Mouse (Mus musculus) forebrain, embryonic 13.5 days (tissue): ENCODE measurements at regions not wholly inside any gene's neighbourhood (a gene's known extent, or its start where the extent isn't known, plus 50 kb on each side); places are given as distances from the start of the nearest gene placed in this dataset.
"Not testable (repeated sequence)": the region's sequence is repeated elsewhere in the genome, so short reads cannot be mapped to it uniquely, and the experiment has no call there.

Experiments
- ATAC-seq: fragments of 200-750 bp; cut with Nextera tagmentation; 2 replicates; pipeline ENCODE4 v1.8.0; 2017
- H3K27ac ChIP-seq: fragments of 300-500 bp; sonication (generic); 2 replicates; pipeline ENCODE4 v1.5.1; 2015; ENCODE audit warnings: inconsistent platforms, mild to moderate bottlenecking, moderate library complexity
- H3K27me3 ChIP-seq: fragments of 300-500 bp; sonication (generic); 2 replicates; pipeline ENCODE4 v1.6.1; 2015; ENCODE audit warnings: mild to moderate bottlenecking, inconsistent platforms
- H3K36me3 ChIP-seq: fragments of 300-500 bp; sonication (generic); 2 replicates; pipeline ENCODE4 v1.6.1; 2015; ENCODE audit warnings: mild to moderate bottlenecking, inconsistent platforms; ENCODE audit not compliant: poor library complexity, severe bottlenecking
- H3K4me1 ChIP-seq: fragments of 300-500 bp; sonication (generic); 2 replicates; pipeline ENCODE4 v1.6.1; 2015; ENCODE audit warnings: inconsistent platforms
- H3K4me2 ChIP-seq: fragments of 300-500 bp; sonication (generic); 2 replicates; pipeline ENCODE4 v1.6.1; 2015; ENCODE audit warnings: inconsistent platforms, mild to moderate bottlenecking, moderate library complexity
- H3K4me3 ChIP-seq: fragments of 300-500 bp; sonication (generic); 2 replicates; pipeline ENCODE4 v1.5.1; 2015; ENCODE audit warnings: mild to moderate bottlenecking, inconsistent platforms
- H3K9ac ChIP-seq: fragments of 300-500 bp; sonication (generic); 2 replicates; pipeline ENCODE4 v1.6.1; 2015; ENCODE audit warnings: mild to moderate bottlenecking, inconsistent platforms
- H3K9me3 ChIP-seq: fragments of 300-500 bp; sonication (generic); replicated peaks from 2 replicates; pipeline ENCODE4 v1.6.1; 2016; ENCODE audit warnings: inconsistent platforms
- WGBS: fragments of 180-500 bp; shearing (Covaris S2); methylation state at CpG from one replicate; pipeline ENCODE4 v1.1.7; 2015; 5-methylcytosine and 5-hydroxymethylcytosine counted together

GRCm38 (mm10) chr9:115434696-115435095 lies 124.5 kb upstream of the Stt3b start:
- no peak for ATAC-seq
- WGBS, result 22% methylated on average over 5 of the region's 5 CpGs
- 0 out of 2 replicates have a peak, but pooled peaks cover 12% of the 10 kb centered on the region for H3K9me3 ChIP-seq
- no peak overlapping the region for H3K4me3 ChIP-seq
- no peak overlapping the region for H3K4me2 ChIP-seq
- no peak overlapping the region for H3K9ac ChIP-seq
- no peaks in the 10 kb centered on the region for H3K27me3 ChIP-seq
- H3K27ac ChIP-seq, result no peak overlapping the region
- H3K36me3 ChIP-seq, result no peaks in the 10 kb centered on the region
- no peaks in the 10 kb centered on the region for H3K4me1 ChIP-seq

GRCm38 (mm10) chr9:115436301-115436700 lies 126.1 kb upstream of the Stt3b start:
- H3K9me3 ChIP-seq, result 0 out of 2 replicates have a peak, but pooled peaks cover 14% of the 10 kb centered on the region
- no peaks in the 10 kb centered on the region for H3K27me3 ChIP-seq
- WGBS, result 92% methylated on average over 3 of the region's 3 CpGs
- no peak overlapping the region for H3K4me3 ChIP-seq
- H3K4me1 ChIP-seq, result no peaks in the 10 kb centered on the region
- no peak for ATAC-seq
- no peak overlapping the region for H3K9ac ChIP-seq
- H3K36me3 ChIP-seq, result no peaks in the 10 kb centered on the region
- no peak overlapping the region for H3K27ac ChIP-seq
- H3K4me2 ChIP-seq, result no peak overlapping the region

GRCm38 (mm10) chr9:115438234-115438633 lies 128.0 kb upstream of the Stt3b start:
- not testable (repeated sequence) for H3K27me3 ChIP-seq, H3K4me1 ChIP-seq, H3K4me2 ChIP-seq, ATAC-seq, H3K27ac ChIP-seq, H3K9ac ChIP-seq, H3K36me3 ChIP-seq, H3K4me3 ChIP-seq
- H3K9me3 ChIP-seq, result 0 out of 2 replicates have a peak, but pooled peaks cover 14% of the 10 kb centered on the region
- 97% methylated on average over 22 of the region's 22 CpGs for WGBS

GRCm38 (mm10) chr9:115446681-115447080 lies 136.5 kb upstream of the Stt3b start:
- no peak overlapping the region for H3K4me2 ChIP-seq
- H3K27ac ChIP-seq, result no peak overlapping the region
- H3K36me3 ChIP-seq, result no peaks in the 10 kb centered on the region
- H3K27me3 ChIP-seq, result no peaks in the 10 kb centered on the region
- no peak overlapping the region for H3K9ac ChIP-seq
- ATAC-seq, result no peak
- WGBS, result 85% methylated on average over 11 of the region's 11 CpGs
- H3K4me3 ChIP-seq, result no peak overlapping the region
- H3K4me1 ChIP-seq, result no peaks in the 10 kb centered on the region
- 0 out of 2 replicates have a peak, but pooled peaks cover 3% of the 10 kb centered on the region for H3K9me3 ChIP-seq

- 78% methylated on average over 5 of the region's 5 CpGs for WGBS
- Histone ChIP-seq H3K27me3 (no peaks in the 10 kb centered on the region), H3K9ac (no peak overlapping the region), H3K9me3 (0 out of 2 replicates have a peak, but pooled peaks cover 3% of the 10 kb centered on the region), H3K27ac (no peak overlapping the region), H3K4me3 (no peak overlapping the region), H3K4me2 (no peak overlapping the region), H3K36me3 (no peaks in the 10 kb centered on the region), H3K4me1 (no peaks in the 10 kb centered on the region)
- no peak for ATAC-seq
These were observed 140.6 kb upstream of the Stt3b start for GRCm38 (mm10) chr9:115450741-115451320.

GRCm38 (mm10) chr9:115454771-115455170 lies 144.6 kb upstream of the Stt3b start:
- Histone ChIP-seq H3K36me3 (no peaks in the 10 kb centered on the region), H3K9me3 (no peaks in the 10 kb centered on the region), H3K9ac (no peak overlapping the region), H3K4me3 (no peak overlapping the region), H3K27ac (no peak overlapping the region), H3K27me3 (no peaks in the 10 kb centered on the region), H3K4me1 (no peaks in the 10 kb centered on the region), H3K4me2 (no peak overlapping the region)
- 81% methylated on average over 7 of the region's 7 CpGs for WGBS
- no peak for ATAC-seq

- Histone ChIP-seq H3K27ac (no peak overlapping the region), H3K4me3 (no peak overlapping the region), H3K27me3 (no peaks in the 10 kb centered on the region), H3K4me1 (no peaks in the 10 kb centered on the region), H3K9ac (no peak overlapping the region), H3K36me3 (no peaks in the 10 kb centered on the region), H3K4me2 (no peak overlapping the region), H3K9me3 (no peaks in the 10 kb centered on the region)
- no peak for ATAC-seq
- WGBS, result 21% methylated on average over 3 of the region's 3 CpGs
These were observed 145.9 kb upstream of the Stt3b start for GRCm38 (mm10) chr9:115456121-115456520.

GRCm38 (mm10) chr9:115456638-115457037 lies 146.4 kb upstream of the Stt3b start:
- H3K27ac ChIP-seq, result no peak overlapping the region
- ATAC-seq, result no peak
- H3K4me2 ChIP-seq, result no peak overlapping the region
- no peaks in the 10 kb centered on the region for H3K9me3 ChIP-seq
- WGBS, result 13% methylated on average over 6 of the region's 6 CpGs
- H3K27me3 ChIP-seq, result no peaks in the 10 kb centered on the region
- no peak overlapping the region for H3K9ac ChIP-seq
- H3K4me3 ChIP-seq, result no peak overlapping the region
- H3K4me1 ChIP-seq, result no peaks in the 10 kb centered on the region
- H3K36me3 ChIP-seq, result no peaks in the 10 kb centered on the region

GRCm38 (mm10) chr9:115457889-115458710 lies 147.9 kb upstream of the Stt3b start:
- ATAC-seq, result no peak
- no peak overlapping the region for H3K4me2 ChIP-seq
- H3K27ac ChIP-seq, result no peak overlapping the region
- no peak overlapping the region for H3K9ac ChIP-seq
- no peaks in the 10 kb centered on the region for H3K4me1 ChIP-seq
- H3K9me3 ChIP-seq, result no peaks in the 10 kb centered on the region
- H3K27me3 ChIP-seq, result no peaks in the 10 kb centered on the region
- WGBS, result 83% methylated on average over 21 of the region's 21 CpGs
- H3K4me3 ChIP-seq, result no peak overlapping the region
- no peaks in the 10 kb centered on the region for H3K36me3 ChIP-seq

- H3K9me3 ChIP-seq, H3K4me1 ChIP-seq, H3K27me3 ChIP-seq, H3K27ac ChIP-seq, ATAC-seq, H3K4me3 ChIP-seq, H3K9ac ChIP-seq, H3K36me3 ChIP-seq, H3K4me2 ChIP-seq: not testable (repeated sequence)
- WGBS, result 96% methylated on average over 6 of the region's 6 CpGs
These were observed 148.9 kb upstream of the Stt3b start for GRCm38 (mm10) chr9:115459075-115459474.

GRCm38 (mm10) chr9:115465326-115465725 lies 155.1 kb upstream of the Stt3b start:
- Histone ChIP-seq H3K4me3 (no peak overlapping the region), H3K9ac (no peak overlapping the region), H3K27ac (no peak overlapping the region), H3K36me3 (no peaks in the 10 kb centered on the region), H3K4me2 (no peak overlapping the region), H3K27me3 (no peaks in the 10 kb centered on the region), H3K4me1 (no peaks in the 10 kb centered on the region), H3K9me3 (no peaks in the 10 kb centered on the region)
- no peak for ATAC-seq
- WGBS, result 96% methylated on average over 10 of the region's 10 CpGs

- Histone ChIP-seq H3K9ac (no peak overlapping the region), H3K27ac (no peak overlapping the region), H3K4me3 (no peak overlapping the region), H3K27me3 (no peaks in the 10 kb centered on the region), H3K9me3 (no peaks in the 10 kb centered on the region), H3K36me3 (no peaks in the 10 kb centered on the region), H3K4me2 (no peak overlapping the region), H3K4me1 (no peaks in the 10 kb centered on the region)
- no peak for ATAC-seq
- 94% methylated on average over 2 of the region's 2 CpGs for WGBS
These were observed 158.4 kb upstream of the Stt3b start for GRCm38 (mm10) chr9:115468641-115469040.
